Mouse (Mus musculus): ENCODE measurements around the gene Tnfsf9. TPM values are rescaled to one million over a fixed set of nuclear protein-coding genes. Genes with fewer than 3 reads are reported as not detected.

Tnfsf9 gene
- total RNA-seq, 2 experiments from 2014 or later = 0.41 TPM; not detected in 1

DNA sequence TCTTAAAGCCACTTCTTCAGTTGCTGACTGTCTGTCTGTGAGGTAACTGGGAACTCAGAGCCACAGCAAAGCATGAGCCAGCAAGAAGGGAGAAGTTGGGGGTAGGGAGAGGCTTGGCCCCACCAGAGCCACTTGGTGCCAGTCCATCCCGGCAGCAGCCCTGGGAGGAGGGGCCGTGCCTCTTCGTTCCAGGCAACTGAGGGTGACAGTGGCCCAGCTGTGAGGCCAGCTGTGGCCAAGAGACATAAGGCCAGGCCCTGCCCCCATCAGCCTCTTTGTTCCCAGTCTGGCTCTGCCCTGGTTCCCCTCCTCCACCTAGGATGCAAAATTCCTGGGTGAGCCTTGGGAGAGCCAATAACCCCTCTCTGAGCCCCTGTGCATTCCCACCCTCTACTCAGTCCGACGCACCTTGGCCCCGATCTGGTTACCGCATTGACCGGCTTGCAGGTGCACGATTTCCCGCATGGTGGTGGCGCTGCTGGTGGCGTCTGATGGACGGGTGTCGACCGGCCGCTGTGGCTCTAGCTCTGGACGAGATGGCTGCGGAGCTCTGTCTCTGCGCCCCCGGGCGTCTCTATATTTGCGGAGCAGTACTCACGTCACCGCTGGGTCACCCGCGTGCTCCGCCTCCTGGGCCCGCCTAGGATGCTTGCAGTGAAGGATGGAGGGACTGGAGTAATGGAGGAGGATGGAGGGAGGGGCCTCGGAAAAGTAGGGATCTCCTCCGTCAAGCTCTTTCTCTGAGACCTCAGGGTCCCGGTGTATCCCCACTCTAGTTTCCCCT lies 17.9 kb upstream of the Tnfsf9 start, which contains the start of gene Tubb4a:
Gene Tubb4a, minus strand, starts transcription at position 734 of the 784 bp plus-strand sequence.
- DNase-seq = peak in 1 of 2 experiments; percentile 23
- intact Hi-C loops (cut with DNase I) = no loop called here

DNA sequence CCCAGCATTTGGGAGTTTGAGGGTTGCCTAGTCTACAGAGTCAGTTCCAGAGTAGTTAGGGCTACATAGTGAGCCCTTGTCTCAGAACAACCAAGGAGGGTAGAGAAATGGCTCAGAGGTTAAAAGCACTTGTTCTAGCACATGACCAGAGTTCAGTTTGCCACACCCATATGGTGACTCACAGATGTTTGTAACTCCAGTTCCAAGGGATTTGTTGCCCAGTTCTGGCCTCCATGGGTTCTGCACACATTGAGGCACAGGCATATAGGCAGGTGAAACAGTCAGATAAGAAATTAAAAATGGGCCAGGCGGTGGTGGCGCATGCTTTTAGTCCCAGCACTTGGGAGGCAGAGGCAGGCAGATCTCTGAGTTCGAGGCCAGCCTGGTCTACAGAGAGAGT lies 10.9 kb upstream of the Tnfsf9 start:
- intact Hi-C loops (cut with DNase I) = no loop called here
- DNase-seq = no peak

DNA sequence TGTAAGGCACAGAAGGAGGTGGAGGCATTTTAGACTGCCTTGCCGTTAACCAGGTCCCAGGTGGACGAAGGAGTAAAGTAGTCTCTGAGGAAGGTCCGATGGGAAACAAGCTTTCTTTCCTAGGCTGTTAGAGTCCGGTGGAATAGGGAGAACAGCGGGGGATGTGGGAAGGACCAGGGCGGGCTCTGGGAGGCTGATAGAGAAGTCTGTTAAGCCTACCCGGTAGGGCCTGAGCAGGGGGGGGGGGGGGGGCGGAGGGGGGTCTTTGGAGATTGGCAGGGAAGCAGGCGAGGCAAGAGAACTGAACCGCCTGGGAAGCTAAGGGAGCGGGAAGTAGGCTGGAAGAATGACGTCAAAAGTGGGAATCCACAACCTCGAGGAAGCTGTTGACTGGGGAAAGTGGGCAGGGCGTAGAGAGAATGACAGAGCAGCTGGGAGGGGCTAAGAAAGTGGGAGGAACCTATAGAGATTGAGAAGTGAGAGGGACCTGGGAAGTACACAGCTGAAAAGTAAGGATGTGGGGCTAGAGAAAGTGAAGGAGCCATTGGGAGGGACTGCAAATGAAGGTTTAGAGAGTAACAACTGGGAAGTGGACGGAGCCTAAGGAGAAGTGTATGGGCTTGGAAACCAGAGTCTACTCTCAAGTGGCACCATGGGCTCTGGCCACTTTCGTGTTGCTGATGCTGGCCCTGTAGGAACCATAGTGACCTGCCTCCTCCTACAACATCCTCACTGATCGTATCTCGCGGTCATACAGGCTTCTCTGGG lies 9.1 kb upstream of the Tnfsf9 start:
- intact Hi-C loops (cut with DNase I) = loop anchor here (5.0 kb wide), 2 partner anchors 71 to 241 kb away; no protein-coding TSS in a partner anchor
- DNase-seq = peak in 1 of 2 experiments; percentile 35

GRCm38 (mm10) chr17:57096623-57096920 lies 8.6 kb upstream of the Tnfsf9 start:
- intact Hi-C loops (cut with DNase I) = loop anchor here (5.0 kb wide), 2 partner anchors 71 to 241 kb away; no protein-coding TSS in a partner anchor
- DNase-seq = peak; percentile 76 to 82

DNA sequence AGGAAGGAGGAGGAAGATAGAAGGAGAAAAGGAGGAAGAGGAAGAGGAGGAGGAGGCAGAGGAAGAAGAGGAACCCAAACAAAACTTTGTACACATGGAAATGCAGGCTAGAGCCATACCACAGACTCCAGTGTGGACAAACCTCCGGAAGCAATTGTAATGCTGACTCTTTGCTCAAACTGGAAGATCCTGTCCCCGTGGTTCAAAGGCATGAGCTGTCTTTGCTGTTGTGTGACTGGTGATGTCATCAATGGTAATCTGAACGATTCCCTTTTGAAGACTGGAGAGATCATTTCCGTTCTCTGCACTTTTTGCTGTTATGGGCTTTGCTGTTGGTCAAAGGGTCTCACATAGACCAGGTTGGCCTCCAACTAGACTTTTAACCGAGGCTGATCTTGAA lies 6.8 kb upstream of the Tnfsf9 start:
- intact Hi-C loops (cut with DNase I) = loop anchor here (5.0 kb wide), 2 partner anchors 69 to 239 kb away; no protein-coding TSS in a partner anchor
- DNase-seq = no peak

GRCm38 (mm10) chr17:57099629-57100325 lies 5.3 kb upstream of the Tnfsf9 start:
- intact Hi-C loops (cut with DNase I) = loop anchor here (5.0 kb wide), 2 partner anchors 68 to 238 kb away; no protein-coding TSS in a partner anchor
- DNase-seq = no peak

DNA sequence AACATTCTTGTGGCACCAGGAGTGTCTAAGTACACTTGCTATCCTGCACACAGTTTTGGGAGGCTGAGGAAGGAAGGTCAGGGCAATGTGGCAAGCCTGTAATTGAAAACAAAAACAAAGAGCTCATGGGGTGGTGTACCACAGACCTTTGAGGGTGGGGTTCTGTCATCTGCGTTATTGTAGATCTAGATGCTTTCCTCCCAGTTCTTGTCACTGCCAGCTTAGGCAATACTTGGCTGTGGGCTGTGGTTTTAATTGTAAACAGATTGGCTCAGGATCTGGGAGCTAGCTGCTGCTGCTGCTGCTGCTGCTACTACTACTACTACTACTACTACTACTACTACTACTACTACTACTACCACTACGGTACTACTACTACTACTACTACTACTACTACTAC lies 2.8 kb upstream of the Tnfsf9 start:
- DNase-seq = no peak

GRCm38 (mm10) chr17:57104496-57104895 lies 629 bp upstream of the Tnfsf9 start:
- intact Hi-C loops (cut with DNase I) = no loop called here

More for the DNA sequence above, 2.8 kb upstream of the Tnfsf9 start:
- intact Hi-C loops (cut with DNase I) = no loop called here

DNA sequence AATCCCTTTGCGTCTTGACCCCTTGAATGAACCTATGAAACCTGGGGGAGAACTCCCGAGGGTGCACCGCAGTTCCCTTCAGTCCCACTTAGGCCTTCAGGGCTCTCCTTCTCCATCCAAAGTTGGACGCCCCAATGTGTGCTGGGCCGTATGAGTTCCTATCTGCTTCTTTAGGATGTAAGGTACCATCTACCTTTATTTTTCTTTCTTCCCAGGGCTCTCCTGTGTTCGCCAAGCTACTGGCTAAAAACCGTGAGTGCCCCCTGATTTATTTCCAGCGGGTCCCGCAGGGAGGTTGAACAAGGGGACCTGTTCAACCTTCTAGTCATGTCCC lies 877 bp downstream of the Tnfsf9 start:
- no peak for DNase-seq
- intact Hi-C loops (cut with DNase I) = no loop called here

More at GRCm38 (mm10) chr17:57104496-57104895, 629 bp upstream of the Tnfsf9 start:
- no peak for DNase-seq

DNA sequence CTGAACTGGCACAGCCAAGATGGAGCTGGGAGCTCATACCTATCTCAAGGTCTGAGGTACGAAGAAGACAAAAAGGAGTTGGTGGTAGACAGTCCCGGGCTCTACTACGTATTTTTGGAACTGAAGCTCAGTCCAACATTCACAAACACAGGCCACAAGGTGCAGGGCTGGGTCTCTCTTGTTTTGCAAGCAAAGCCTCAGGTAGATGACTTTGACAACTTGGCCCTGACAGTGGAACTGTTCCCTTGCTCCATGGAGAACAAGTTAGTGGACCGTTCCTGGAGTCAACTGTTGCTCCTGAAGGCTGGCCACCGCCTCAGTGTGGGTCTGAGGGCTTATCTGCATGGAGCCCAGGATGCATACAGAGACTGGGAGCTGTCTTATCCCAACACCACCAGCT lies 1.9 kb downstream of the Tnfsf9 start:
- intact Hi-C loops (cut with DNase I) = no loop called here
- DNase-seq = no peak

DNA sequence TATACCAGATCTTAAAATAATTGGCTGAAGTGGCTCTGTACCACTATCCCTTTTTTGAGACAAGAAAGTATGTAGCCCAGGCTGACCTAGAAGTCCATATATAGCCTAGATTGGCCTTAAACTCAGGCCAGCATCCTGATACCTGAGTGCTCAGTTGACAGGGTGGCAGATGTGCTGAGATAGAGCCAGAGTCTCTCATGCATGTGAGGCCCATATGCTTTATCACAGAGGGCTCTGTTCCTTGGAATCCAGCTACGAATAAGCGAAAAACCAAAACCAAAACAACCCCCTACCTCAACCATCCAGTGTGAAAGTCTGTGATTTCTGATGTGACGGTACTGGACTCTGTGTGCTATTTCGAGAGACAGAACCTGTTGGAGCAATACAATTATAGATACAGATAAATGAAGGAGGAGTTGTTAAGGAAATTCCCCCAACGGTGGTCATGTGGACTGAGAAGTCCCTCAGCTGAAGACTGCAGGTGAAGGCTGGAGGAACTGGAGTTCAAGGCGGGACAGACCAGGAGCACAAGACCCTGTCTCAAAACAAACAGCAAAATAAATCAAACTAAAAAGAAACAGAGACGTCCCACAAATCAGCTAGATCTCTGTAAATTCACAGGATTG lies 3.0 kb downstream of the Tnfsf9 start:
- DNase-seq = no peak
- intact Hi-C loops (cut with DNase I) = no loop called here

GRCm38 (mm10) chr17:57108666-57109171 lies 3.6 kb downstream of the Tnfsf9 start:
- intact Hi-C loops (cut with DNase I) = no loop called here
- no peak for DNase-seq

GRCm38 (mm10) chr17:57110005-57110404 lies 4.9 kb downstream of the Tnfsf9 start:
- no peak for DNase-seq
- intact Hi-C loops (cut with DNase I) = no loop called here

DNA sequence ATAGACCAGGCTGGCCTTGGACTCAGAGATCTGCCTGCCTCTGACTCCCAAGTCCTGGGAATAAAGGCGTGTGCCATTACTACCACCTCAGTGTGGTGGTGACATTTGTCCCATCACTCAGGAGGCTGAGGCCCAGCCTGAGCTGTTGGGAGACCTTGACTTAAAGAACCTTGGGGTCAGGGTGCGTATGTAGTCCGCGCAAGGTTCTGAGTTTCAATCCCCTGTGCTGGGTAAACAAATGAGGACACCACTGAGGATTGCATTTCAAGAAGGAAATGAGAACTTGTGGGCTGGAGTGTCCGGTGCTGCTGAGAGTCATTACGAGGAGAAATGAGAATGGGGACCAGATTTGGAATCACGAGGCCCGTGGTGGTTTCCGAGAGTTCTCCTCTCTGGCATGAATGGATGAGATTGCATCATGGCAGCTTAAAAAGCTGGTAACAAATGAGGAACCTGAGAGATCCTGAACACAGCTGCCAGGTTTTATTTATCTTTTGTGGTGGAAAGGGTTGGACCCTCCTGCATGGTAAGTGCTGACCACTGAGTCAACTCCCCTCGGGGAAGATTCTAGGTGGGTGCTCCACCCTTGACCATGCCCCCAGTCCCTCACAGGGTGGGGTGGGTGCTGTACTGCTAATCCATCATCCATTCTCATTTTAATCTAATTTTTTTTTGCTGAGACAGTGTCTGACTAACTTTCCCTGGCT lies 7.8 kb downstream of the Tnfsf9 start:
- DNase-seq = no peak
- intact Hi-C loops (cut with DNase I) = no loop called here

DNA sequence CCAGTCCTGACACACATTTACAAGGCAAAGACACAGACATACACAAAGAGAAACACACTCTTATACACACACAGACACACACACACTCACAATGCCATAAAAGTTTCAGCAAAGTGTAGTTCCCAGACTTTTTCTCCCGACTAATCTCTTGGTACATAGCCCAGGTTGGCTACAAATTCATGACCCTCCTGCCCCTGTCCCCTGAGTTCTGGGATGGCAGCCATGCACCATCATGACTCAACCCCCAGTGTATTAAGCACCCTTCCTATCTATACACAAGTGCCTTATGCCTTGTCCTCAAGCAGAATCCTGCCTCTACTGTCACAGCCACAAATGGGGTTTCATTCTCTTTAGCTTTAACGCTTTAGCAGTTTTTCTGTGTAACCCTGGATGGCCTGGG lies 11.7 kb downstream of the Tnfsf9 start:
- no peak for DNase-seq
- intact Hi-C loops (cut with DNase I) = no loop called here

DNA sequence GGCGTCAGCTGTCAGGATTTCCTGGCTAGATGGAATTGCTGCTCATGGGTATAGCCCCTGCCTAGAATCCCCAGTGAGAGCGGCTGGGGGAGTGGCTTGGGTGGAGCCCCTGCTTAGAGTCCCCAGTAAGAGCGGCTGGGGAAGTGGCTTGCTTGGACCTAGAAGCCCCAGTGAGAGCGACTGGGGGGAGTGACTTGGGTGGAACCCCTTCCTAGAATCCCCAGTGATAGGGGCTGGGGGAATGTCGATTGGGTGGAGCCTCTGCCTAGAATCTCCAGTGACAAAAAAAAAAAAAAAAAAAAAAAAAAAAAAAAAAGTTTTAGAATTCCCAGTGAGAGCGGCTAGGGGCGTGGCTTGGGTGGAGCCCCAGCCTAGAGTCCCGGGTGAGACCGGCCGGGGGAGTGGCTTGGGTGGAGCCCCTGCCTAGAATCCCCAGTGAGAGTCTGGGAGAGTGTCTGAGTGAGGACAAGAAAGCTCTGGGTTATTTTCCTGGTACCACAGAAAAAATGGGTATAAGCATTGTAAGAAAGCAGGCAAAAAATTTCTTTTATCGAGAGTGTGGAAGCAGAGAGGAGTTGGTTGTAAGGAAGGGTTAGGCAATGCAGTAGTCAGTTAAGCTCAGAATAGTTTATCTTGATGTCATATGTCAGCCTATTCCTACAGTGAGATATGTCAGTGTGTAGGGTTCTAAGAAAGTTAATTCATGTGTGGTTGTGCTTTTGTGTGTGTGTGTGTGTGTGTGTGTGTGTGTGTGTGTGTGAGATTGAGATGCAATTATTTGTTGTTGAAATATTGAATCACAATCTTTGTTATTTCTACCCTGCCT lies 13.6 kb downstream of the Tnfsf9 start:
- intact Hi-C loops (cut with DNase I) = no loop called here
- DNase-seq = peak in 1 of 2 experiments; percentile 12

DNA sequence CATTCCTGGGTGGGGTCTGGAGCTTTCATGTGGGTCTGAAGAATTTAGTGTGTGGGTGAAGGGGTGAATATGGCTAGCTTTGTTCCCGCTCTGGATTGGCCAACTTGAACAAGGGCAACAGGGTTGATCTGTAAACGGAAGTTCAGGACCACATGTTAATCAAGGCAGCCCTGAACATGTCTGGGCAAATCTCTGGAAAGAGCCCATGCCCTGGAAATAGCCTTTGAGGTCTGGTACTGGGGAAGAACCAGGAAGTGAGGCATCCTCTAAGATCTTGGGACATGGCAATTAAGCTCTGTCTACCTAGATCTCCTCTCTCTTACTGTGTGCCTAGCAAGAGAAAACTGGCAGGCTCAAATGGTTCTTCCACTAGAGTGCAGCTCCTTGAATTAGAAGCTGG lies 16.7 kb downstream of the Tnfsf9 start:
- no peak for DNase-seq
- intact Hi-C loops (cut with DNase I) = no loop called here

DNA sequence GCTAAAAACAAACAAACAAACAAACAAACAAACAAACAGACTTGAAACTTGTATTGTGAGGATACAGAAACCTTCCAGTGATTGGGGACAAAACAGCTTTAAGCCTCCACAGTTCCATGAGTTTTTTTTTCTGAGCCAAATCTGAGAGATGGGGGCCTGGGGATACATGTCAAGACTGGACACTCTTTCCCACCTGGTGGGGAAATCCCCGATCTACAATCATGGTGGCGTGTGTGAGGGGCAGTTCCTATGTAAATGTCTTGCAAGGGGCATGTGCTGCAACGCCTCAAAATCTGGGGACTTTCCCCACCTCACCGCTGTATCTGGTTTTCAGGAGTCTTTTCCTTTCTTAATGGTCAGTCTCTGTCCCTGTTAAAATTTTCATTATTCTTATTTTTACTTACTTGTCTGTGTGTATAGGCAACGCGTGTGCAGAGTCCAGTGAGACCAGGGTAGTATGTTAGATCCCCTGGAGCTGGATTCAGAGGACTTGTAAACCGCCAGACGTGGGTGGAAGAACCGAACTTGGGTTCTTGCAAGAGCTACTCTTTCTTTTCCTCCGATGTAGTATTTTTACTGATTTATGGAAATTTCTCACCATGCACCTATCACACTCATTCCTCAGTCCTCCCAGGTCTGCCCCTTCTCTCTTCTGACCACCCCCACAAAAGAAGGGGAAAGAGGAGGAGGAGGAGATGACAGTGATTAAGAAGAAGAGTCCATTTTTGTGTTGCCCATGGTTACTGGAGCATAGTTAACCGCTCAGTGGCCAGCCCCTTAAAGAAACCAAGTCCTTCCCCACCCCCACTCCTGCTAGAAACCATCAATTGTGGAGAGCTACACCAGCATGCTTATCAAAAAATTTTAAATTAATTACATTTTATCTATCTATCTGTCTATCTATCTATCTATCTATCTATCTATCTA lies 18.3 kb downstream of the Tnfsf9 start:
- DNase-seq = no peak
- intact Hi-C loops (cut with DNase I) = no loop called here
